Mouse (Mus musculus): ENCODE measurements around the gene Thbs1. TPM values are rescaled to one million over a fixed set of nuclear protein-coding genes. Genes with fewer than 3 reads are reported as not detected.

Gene Thbs1
- polyA plus RNA-seq, 1 experiment from 2014 or later, result 85.5 TPM

DNA sequence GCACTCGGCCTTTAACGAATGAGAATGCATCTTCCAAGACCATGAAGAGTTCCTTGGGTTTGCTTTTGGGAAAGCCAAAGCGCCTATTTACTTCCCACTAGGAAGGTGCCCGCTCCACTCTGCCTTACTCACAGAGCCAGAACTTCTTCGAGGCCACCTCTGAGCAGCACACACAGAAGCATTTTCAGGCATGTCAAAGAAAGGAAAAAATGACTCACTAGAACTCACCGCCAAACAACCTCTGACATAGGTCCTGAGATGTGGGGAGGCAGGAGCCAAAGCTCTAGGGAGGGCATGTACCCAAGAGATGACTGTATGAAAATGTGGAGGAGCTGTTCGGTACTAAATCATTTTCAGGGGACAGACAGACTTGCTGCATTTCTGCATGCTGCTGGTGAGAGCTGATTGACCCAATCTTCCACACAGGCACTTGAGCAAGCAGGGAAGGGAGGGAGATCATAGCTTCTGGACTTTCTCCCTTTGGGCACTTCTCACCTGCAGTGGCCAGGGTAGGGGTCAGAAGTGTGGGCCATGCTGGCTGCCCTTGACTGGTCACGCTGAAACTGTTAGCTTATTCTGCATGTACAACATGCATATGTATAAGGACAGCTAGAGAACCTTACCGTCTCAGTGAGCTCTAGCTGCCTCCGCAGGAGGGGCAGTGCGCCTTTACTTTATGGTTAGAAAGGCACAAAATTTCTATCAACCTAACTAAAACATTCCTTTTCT is 13.7 kb downstream of the Thbs1 start:
- H3K4me3 ChIP-seq (ENCODE audit: low read depth, low read length), result no peak overlapping the region
- H3K27me3 ChIP-seq (replicated peaks; ENCODE audit: control insufficient read depth, insufficient read depth, low read length), result no peaks in the 10 kb centered on the region
- no peak for DNase-seq (ENCODE audit: low spot score)
- no peak overlapping the region for H3K9ac ChIP-seq (ENCODE audit: low read depth, low read length)
- H3K9me3 ChIP-seq (ENCODE audit: control insufficient read depth, low read length), result no peaks in the 10 kb centered on the region
- no peak for ATAC-seq (replicated peaks; ENCODE audit: low FRiP score)
- no peaks in the 10 kb centered on the region for H3K4me1 ChIP-seq (replicated peaks; ENCODE audit: control insufficient read depth, insufficient read depth, low read length)
- H3K27ac ChIP-seq (ENCODE audit: low read depth, low read length), result no peak overlapping the region
- WGBS, result 79% methylated on average over 11 of the region's 11 CpGs
- H3K36me3 ChIP-seq (ENCODE audit: control insufficient read depth, insufficient read depth, low read length), result no peaks in the 10 kb centered on the region; the same call in 1 of the 2 replicates
- H3K4me2 ChIP-seq, result no peak overlapping the region

DNA sequence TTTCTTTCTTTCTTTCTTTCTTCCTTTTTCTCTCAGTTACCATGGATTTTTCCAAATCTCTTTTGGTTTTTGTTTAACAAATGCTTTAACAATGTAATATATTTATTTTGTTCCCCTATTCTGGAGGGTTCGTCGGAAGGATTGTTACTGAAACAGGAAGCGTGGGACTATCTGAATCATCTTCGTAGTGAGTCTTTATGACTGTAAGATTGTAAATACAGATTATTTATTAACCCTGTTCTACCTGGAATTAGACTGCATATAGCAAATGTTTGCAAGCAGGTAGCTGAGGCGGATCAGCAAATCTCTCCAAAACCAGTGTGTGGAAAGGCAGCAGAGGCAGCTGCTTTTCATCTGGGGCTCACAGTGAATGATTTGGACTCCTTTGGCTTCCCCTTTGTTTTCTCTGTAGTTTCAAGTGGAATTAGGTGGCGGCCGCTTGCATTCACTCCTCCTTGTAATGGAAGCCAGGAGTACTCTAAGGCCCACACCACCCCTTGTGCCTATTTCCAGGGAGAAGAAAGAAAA is 14.3 kb downstream of the Thbs1 start:
- Histone ChIP-seq H3K27me3 (replicated peaks; ENCODE audit: control insufficient read depth, insufficient read depth, low read length) (no peaks in the 10 kb centered on the region), H3K4me1 (replicated peaks; ENCODE audit: control insufficient read depth, insufficient read depth, low read length) (no peaks in the 10 kb centered on the region), H3K4me3 (ENCODE audit: low read depth, low read length) (no peak overlapping the region), H3K4me2 (no peak overlapping the region), H3K36me3 (ENCODE audit: control insufficient read depth, insufficient read depth, low read length) (no peaks in the 10 kb centered on the region; the same call in 1 of the 2 replicates), H3K27ac (ENCODE audit: low read depth, low read length) (no peak overlapping the region), H3K9me3 (ENCODE audit: control insufficient read depth, low read length) (no peaks in the 10 kb centered on the region), H3K9ac (ENCODE audit: low read depth, low read length) (no peak overlapping the region)
- ATAC-seq (replicated peaks; ENCODE audit: low FRiP score), result no peak
- no peak for DNase-seq (ENCODE audit: low spot score)
- WGBS, result 83% methylated on average over 7 of the region's 7 CpGs

DNA sequence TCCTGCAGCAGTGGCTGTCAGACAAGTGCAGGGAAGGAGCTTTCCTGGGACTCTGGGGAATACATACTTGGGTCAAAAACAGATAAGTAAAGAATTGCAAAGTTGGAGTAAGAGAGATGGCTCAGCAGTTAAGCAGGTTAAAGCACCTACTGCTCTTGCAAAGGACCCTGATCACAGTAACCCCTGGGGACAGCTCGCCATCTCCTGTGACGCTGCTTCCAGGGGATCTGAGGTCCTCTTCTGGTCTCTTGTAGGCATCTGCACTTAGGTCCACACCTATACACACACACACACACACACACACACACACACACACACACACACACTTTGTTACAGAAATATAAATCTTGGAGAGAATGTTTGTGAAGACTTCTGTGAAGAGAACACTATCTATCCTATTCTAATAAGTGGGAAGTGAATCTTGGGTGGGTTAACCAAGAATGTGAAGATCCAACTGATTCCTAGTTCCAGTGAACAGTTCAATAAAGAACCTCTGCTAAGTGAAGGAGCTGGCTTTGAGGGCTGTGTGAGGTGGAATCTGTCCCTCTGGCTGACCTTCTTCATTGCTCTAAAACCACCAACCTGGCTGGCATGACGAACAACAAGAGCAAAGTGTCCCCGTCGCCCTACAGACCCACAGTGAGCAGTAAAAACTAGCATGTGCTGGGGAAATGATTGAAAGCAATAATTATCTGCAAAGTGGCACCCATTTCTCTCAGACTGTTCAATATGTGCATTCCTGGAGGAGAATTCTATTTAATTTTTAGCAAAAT is 16.0 kb downstream of the Thbs1 start:
- 84% methylated on average over 5 of the region's 5 CpGs for WGBS
- no peaks in the 10 kb centered on the region for H3K27me3 ChIP-seq (replicated peaks; ENCODE audit: control insufficient read depth, insufficient read depth, low read length)
- DNase-seq (ENCODE audit: low spot score), result no peak
- no peak overlapping the region for H3K27ac ChIP-seq (ENCODE audit: low read depth, low read length)
- ATAC-seq (replicated peaks; ENCODE audit: low FRiP score), result no peak; the same call in 1 of the 2 replicates
- H3K36me3 ChIP-seq (ENCODE audit: control insufficient read depth, insufficient read depth, low read length), result no peaks in the 10 kb centered on the region; the same call in 1 of the 2 replicates
- no peaks in the 10 kb centered on the region for H3K9me3 ChIP-seq (ENCODE audit: control insufficient read depth, low read length)
- H3K4me2 ChIP-seq, result no peak overlapping the region
- H3K4me1 ChIP-seq (replicated peaks; ENCODE audit: control insufficient read depth, insufficient read depth, low read length), result no peaks in the 10 kb centered on the region
- H3K9ac ChIP-seq (ENCODE audit: low read depth, low read length), result no peak overlapping the region
- no peak overlapping the region for H3K4me3 ChIP-seq (ENCODE audit: low read depth, low read length)

DNA sequence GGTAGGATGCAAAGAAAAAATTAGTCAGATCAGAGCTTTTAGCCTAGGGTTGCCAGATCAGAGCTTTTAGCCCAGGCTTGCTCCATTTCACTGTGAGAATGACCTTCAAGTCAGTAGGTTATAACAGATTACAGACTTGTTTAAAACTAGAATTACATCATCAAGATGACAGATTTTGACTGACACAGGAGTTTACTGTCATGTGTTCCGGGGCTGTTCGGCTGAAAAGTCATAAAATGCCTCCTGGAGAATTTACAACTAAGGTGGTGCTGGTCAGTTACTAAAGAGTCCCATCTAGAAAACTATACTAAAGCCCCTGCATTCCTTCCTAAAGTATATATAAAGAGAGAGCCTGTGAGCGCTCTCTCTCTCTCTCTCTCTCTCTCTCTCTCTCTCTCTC is 16.6 kb downstream of the Thbs1 start:
- Histone ChIP-seq H3K27ac (ENCODE audit: low read depth, low read length) (no peak overlapping the region), H3K4me3 (ENCODE audit: low read depth, low read length) (no peak overlapping the region), H3K4me1 (replicated peaks; ENCODE audit: control insufficient read depth, insufficient read depth, low read length) (no peaks in the 10 kb centered on the region), H3K36me3 (ENCODE audit: control insufficient read depth, insufficient read depth, low read length) (no peaks in the 10 kb centered on the region; the same call in 1 of the 2 replicates), H3K9ac (ENCODE audit: low read depth, low read length) (no peak overlapping the region), H3K27me3 (replicated peaks; ENCODE audit: control insufficient read depth, insufficient read depth, low read length) (no peaks in the 10 kb centered on the region), H3K9me3 (ENCODE audit: control insufficient read depth, low read length) (no peaks in the 10 kb centered on the region), H3K4me2 (no peak overlapping the region)
- 61% methylated on average over 3 of the region's 3 CpGs for WGBS
- DNase-seq (ENCODE audit: low spot score) (no peak), ATAC-seq (replicated peaks; ENCODE audit: low FRiP score) (no peak)

DNA sequence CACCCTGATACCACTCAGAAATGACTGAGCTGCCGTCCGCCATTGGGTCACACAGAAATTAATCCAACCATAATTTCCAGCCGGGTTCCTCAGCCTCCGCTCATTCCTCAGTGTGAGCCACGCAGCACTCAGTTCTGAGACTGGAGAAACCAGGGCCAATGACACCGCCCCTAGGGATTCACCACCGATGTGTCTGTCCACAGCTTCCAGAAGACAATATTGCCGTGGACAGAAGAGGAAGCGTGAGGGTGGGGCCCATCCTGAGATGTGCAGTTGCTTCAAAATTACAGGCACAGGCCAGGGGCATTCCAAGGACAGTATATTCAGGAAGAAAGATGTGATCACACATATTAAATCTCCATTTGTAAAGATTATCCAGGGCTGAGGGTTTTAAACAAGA is 25.4 kb downstream of the Thbs1 start:
- WGBS, result 80% methylated on average over 9 of the region's 9 CpGs
- Histone ChIP-seq H3K4me1 (replicated peaks; ENCODE audit: control insufficient read depth, insufficient read depth, low read length) (no peaks in the 10 kb centered on the region), H3K36me3 (ENCODE audit: control insufficient read depth, insufficient read depth, low read length) (no peaks in the 10 kb centered on the region), H3K9ac (ENCODE audit: low read depth, low read length) (no peak overlapping the region), H3K9me3 (ENCODE audit: control insufficient read depth, low read length) (no peaks in the 10 kb centered on the region), H3K27me3 (replicated peaks; ENCODE audit: control insufficient read depth, insufficient read depth, low read length) (no peaks in the 10 kb centered on the region), H3K27ac (ENCODE audit: low read depth, low read length) (no peak overlapping the region), H3K4me2 (no peak overlapping the region), H3K4me3 (ENCODE audit: low read depth, low read length) (no peak overlapping the region)
- ATAC-seq (replicated peaks; ENCODE audit: low FRiP score) (no peak), DNase-seq (ENCODE audit: low spot score) (no peak)

DNA sequence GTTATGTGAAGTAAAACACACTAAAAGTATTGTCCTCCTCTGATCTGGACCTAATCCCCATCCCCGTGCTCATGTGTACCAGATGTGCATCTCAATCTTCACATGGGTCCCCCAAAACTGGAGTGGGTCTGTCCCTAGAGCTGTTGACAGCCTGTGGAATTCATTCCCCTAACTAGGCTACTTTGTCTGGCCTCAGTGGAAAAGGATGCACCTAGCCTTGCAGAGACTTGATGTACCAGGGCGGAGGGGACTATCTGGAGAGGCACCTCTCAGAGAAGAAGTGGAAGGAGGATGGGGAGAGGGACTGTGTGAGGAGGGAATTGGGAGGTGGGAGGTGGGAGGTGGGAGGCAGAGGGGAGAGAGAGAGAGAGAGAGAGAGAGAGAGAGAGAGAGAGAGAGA is 26.1 kb downstream of the Thbs1 start:
- ATAC-seq (replicated peaks; ENCODE audit: low FRiP score), result no peak
- Histone ChIP-seq H3K36me3 (ENCODE audit: control insufficient read depth, insufficient read depth, low read length) (no peaks in the 10 kb centered on the region), H3K9ac (ENCODE audit: low read depth, low read length) (no peak overlapping the region), H3K9me3 (ENCODE audit: control insufficient read depth, low read length) (no peaks in the 10 kb centered on the region), H3K4me2 (no peak overlapping the region), H3K4me3 (ENCODE audit: low read depth, low read length) (no peak overlapping the region), H3K27me3 (replicated peaks; ENCODE audit: control insufficient read depth, insufficient read depth, low read length) (no peaks in the 10 kb centered on the region), H3K4me1 (replicated peaks; ENCODE audit: control insufficient read depth, insufficient read depth, low read length) (no peaks in the 10 kb centered on the region), H3K27ac (ENCODE audit: low read depth, low read length) (no peak overlapping the region)
- WGBS, result 80% methylated on average over 2 of the region's 2 CpGs
- no peak for DNase-seq (ENCODE audit: low spot score)

DNA sequence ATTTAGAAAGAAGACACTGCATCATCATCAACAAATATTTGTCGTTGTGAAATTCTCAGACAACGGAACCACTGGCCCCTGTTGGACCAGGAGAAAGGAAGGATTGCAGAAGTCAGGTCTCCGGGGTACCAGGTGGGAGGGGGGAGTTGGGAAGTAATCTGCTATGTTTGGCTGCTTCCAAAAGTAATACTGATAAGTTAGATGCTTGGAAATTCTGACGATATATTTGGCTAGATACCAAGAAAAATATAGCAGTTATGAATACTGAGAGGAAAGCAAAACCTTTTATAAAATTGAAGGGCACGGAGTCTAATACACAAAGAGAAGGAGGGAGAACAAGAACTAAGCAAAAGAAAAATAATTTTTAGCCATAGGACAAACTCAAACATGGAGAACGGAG is 27.6 kb downstream of the Thbs1 start:
- no peaks in the 10 kb centered on the region for H3K27me3 ChIP-seq (replicated peaks; ENCODE audit: control insufficient read depth, insufficient read depth, low read length)
- H3K9me3 ChIP-seq (ENCODE audit: control insufficient read depth, low read length), result no peaks in the 10 kb centered on the region
- ATAC-seq (replicated peaks; ENCODE audit: low FRiP score), result no peak
- DNase-seq (ENCODE audit: low spot score), result no peak
- H3K4me3 ChIP-seq (ENCODE audit: low read depth, low read length), result no peak overlapping the region
- WGBS, result 83% methylated on average over 6 of the region's 6 CpGs
- no peak overlapping the region for H3K27ac ChIP-seq (ENCODE audit: low read depth, low read length)
- H3K4me2 ChIP-seq, result no peak overlapping the region
- no peaks in the 10 kb centered on the region for H3K4me1 ChIP-seq (replicated peaks; ENCODE audit: control insufficient read depth, insufficient read depth, low read length)
- no peaks in the 10 kb centered on the region for H3K36me3 ChIP-seq (ENCODE audit: control insufficient read depth, insufficient read depth, low read length)
- no peak overlapping the region for H3K9ac ChIP-seq (ENCODE audit: low read depth, low read length)

DNA sequence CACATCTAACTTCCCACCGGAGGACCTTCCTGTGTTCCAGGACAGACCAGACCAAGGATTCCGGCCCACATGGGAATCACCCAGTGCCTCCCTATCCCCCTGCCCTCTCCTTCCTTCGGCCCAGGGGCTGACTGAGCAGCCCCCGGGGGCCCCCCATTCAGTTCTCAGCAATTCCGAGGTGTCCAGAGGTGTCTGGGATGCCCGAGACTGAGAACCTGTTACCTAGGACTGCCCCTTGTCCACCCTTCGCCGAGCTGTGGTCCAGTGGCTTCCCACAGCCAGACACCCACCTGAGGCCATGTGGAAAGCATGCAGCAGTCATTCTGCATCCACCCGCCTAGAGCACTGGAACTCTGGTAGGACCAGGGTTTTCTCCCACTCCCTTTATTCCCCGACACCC is 30.0 kb downstream of the Thbs1 start:
- no peaks in the 10 kb centered on the region for H3K9me3 ChIP-seq (ENCODE audit: control insufficient read depth, low read length)
- no peak overlapping the region for H3K9ac ChIP-seq (ENCODE audit: low read depth, low read length)
- H3K4me2 ChIP-seq, result no peak overlapping the region
- H3K4me1 ChIP-seq (replicated peaks; ENCODE audit: control insufficient read depth, insufficient read depth, low read length), result no peaks in the 10 kb centered on the region
- H3K27me3 ChIP-seq (replicated peaks; ENCODE audit: control insufficient read depth, insufficient read depth, low read length), result no peaks in the 10 kb centered on the region
- ATAC-seq (replicated peaks; ENCODE audit: low FRiP score), result no peak
- no peak for DNase-seq (ENCODE audit: low spot score)
- WGBS, result 91% methylated on average over 10 of the region's 10 CpGs
- no peak overlapping the region for H3K27ac ChIP-seq (ENCODE audit: low read depth, low read length)
- H3K36me3 ChIP-seq (ENCODE audit: control insufficient read depth, insufficient read depth, low read length), result no peaks in the 10 kb centered on the region
- H3K4me3 ChIP-seq (ENCODE audit: low read depth, low read length), result no peak overlapping the region
